Mouse (Mus musculus): Measurements from ENCODE around the gene Cir1. TPM values are rescaled to one million over a fixed set of nuclear protein-coding genes. Genes with fewer than 3 reads are reported as not detected.

Cir1 gene
- total and polyA plus RNA-seq, 2 experiments from 2014 or later = 3.3 to 25.2 TPM

GRCm38 (mm10) chr2:73278869-73279268 lies 33.6 kb downstream of the Cir1 start:
- H3K36me3 ChIP-seq (ENCODE audit: insufficient read depth, low read length) = no peaks in the 10 kb centered on the region
- ATAC-seq (peak; percentile 31; the same call in 1 of the 2 replicates), DNase-seq (ENCODE audit: low spot score) (no peak)
- H3K27me3 ChIP-seq (ENCODE audit: insufficient read depth, low read length) = peaks cover 50% of the 10 kb centered on the region
- no peak overlapping the region for H3K9ac ChIP-seq (replicated peaks; ENCODE audit: low read length)
- WGBS = 1% methylated on average over 17 of the region's 17 CpGs
- no peak for TF ChIP-seq CTCF (IDR thresholded peaks at IDR 0.05; ENCODE audit: low read depth)
- no peak overlapping the region for H3K27ac ChIP-seq
- peak overlapping the region; percentile 25 for H3K4me2 ChIP-seq (ENCODE audit: low read depth, low read length)
- H3K9me3 ChIP-seq (ENCODE audit: low read length) = no peaks in the 10 kb centered on the region
- H3K4me1 ChIP-seq (ENCODE audit: insufficient read depth, low read length) = no peaks in the 10 kb centered on the region
- H3K4me3 ChIP-seq (ENCODE audit: low read length) = no peak overlapping the region

GRCm38 (mm10) chr2:73278131-73278854 lies 34.2 kb downstream of the Cir1 start:
- ATAC-seq = peak; percentile 77; the same call in 1 of the 2 replicates
- peak; percentile 93 for TF ChIP-seq CTCF (IDR thresholded peaks at IDR 0.05; ENCODE audit: low read depth)
- Histone ChIP-seq H3K9me3 (ENCODE audit: low read length) (no peaks in the 10 kb centered on the region), H3K4me3 (ENCODE audit: low read length) (no peak overlapping the region), H3K27me3 (ENCODE audit: insufficient read depth, low read length) (peaks cover 56% of the 10 kb centered on the region), H3K4me2 (ENCODE audit: low read depth, low read length) (peak overlapping the region; percentile 25; the same call in 1 of the 2 replicates), H3K27ac (no peak overlapping the region), H3K9ac (replicated peaks; ENCODE audit: low read length) (no peak overlapping the region), H3K36me3 (ENCODE audit: insufficient read depth, low read length) (no peaks in the 10 kb centered on the region), H3K4me1 (ENCODE audit: insufficient read depth, low read length) (0 out of 2 replicates have a peak, but pooled peaks cover 4% of the 10 kb centered on the region)
- 2% methylated on average over 20 of the region's 20 CpGs for WGBS
- peak; percentile 95 for DNase-seq (ENCODE audit: low spot score)

GRCm38 (mm10) chr2:73277709-73278075 lies 34.8 kb downstream of the Cir1 start:
- peaks cover 57% of the 10 kb centered on the region for H3K27me3 ChIP-seq (ENCODE audit: insufficient read depth, low read length)
- no peaks in the 10 kb centered on the region for H3K36me3 ChIP-seq (ENCODE audit: insufficient read depth, low read length)
- no peak for TF ChIP-seq CTCF (IDR thresholded peaks at IDR 0.05; ENCODE audit: low read depth)
- 5% methylated on average over 18 of the region's 18 CpGs for WGBS
- H3K9ac ChIP-seq (replicated peaks; ENCODE audit: low read length) = no peak overlapping the region
- H3K27ac ChIP-seq = no peak overlapping the region
- H3K4me3 ChIP-seq (ENCODE audit: low read length) = no peak overlapping the region
- 0 out of 2 replicates have a peak, but pooled peaks cover 4% of the 10 kb centered on the region for H3K4me1 ChIP-seq (ENCODE audit: insufficient read depth, low read length)
- DNase-seq (ENCODE audit: low spot score) (peak; percentile 5), ATAC-seq (no peak)
- H3K9me3 ChIP-seq (ENCODE audit: low read length) = no peaks in the 10 kb centered on the region
- H3K4me2 ChIP-seq (ENCODE audit: low read depth, low read length) = peak overlapping the region; percentile 13; the same call in 1 of the 2 replicates

- Histone ChIP-seq H3K4me2 (ENCODE audit: low read depth, low read length) (peak overlapping the region; percentile 13; the same call in 1 of the 2 replicates), H3K9me3 (ENCODE audit: low read length) (no peaks in the 10 kb centered on the region), H3K27me3 (ENCODE audit: insufficient read depth, low read length) (peaks cover 57% of the 10 kb centered on the region), H3K36me3 (ENCODE audit: insufficient read depth, low read length) (no peaks in the 10 kb centered on the region), H3K9ac (replicated peaks; ENCODE audit: low read length) (no peak overlapping the region), H3K4me3 (ENCODE audit: low read length) (0 out of 2 replicates have a peak overlapping the region, but pooled peaks have one; percentile 7), H3K27ac (no peak overlapping the region), H3K4me1 (ENCODE audit: insufficient read depth, low read length) (0 out of 2 replicates have a peak, but pooled peaks cover 4% of the 10 kb centered on the region)
- WGBS = 3% methylated on average over 38 of the region's 38 CpGs
- no peak for TF ChIP-seq CTCF (IDR thresholded peaks at IDR 0.05; ENCODE audit: low read depth)
- ATAC-seq = no peak
- DNase-seq (ENCODE audit: low spot score) = peak; percentile 16
These were observed 35.3 kb downstream of the Cir1 start for GRCm38 (mm10) chr2:73277021-73277708.

GRCm38 (mm10) chr2:73276141-73276571 lies 36.3 kb downstream of the Cir1 start:
- H3K4me2 ChIP-seq (ENCODE audit: low read depth, low read length) = no peak overlapping the region
- no peak overlapping the region for H3K9ac ChIP-seq (replicated peaks; ENCODE audit: low read length)
- no peaks in the 10 kb centered on the region for H3K36me3 ChIP-seq (ENCODE audit: insufficient read depth, low read length)
- TF ChIP-seq CTCF (IDR thresholded peaks at IDR 0.05; ENCODE audit: low read depth) = no peak
- ATAC-seq (no peak), DNase-seq (ENCODE audit: low spot score) (peak; percentile 12)
- 2% methylated on average over 6 of the region's 6 CpGs for WGBS
- H3K4me3 ChIP-seq (ENCODE audit: low read length) = no peak overlapping the region
- 0 out of 2 replicates have a peak, but pooled peaks cover 4% of the 10 kb centered on the region for H3K4me1 ChIP-seq (ENCODE audit: insufficient read depth, low read length)
- H3K9me3 ChIP-seq (ENCODE audit: low read length) = no peaks in the 10 kb centered on the region
- H3K27me3 ChIP-seq (ENCODE audit: insufficient read depth, low read length) = peaks cover 59% of the 10 kb centered on the region
- H3K27ac ChIP-seq = no peak overlapping the region

GRCm38 (mm10) chr2:73275261-73276040 lies 37.0 kb downstream of the Cir1 start:
- Histone ChIP-seq H3K4me3 (ENCODE audit: low read length) (no peak overlapping the region), H3K27ac (no peak overlapping the region), H3K27me3 (ENCODE audit: insufficient read depth, low read length) (peaks cover 59% of the 10 kb centered on the region), H3K4me2 (ENCODE audit: low read depth, low read length) (no peak overlapping the region), H3K9me3 (ENCODE audit: low read length) (no peaks in the 10 kb centered on the region), H3K9ac (replicated peaks; ENCODE audit: low read length) (no peak overlapping the region), H3K36me3 (ENCODE audit: insufficient read depth, low read length) (no peaks in the 10 kb centered on the region), H3K4me1 (ENCODE audit: insufficient read depth, low read length) (0 out of 2 replicates have a peak, but pooled peaks cover 4% of the 10 kb centered on the region)
- no peak for ATAC-seq
- no peak for TF ChIP-seq CTCF (IDR thresholded peaks at IDR 0.05; ENCODE audit: low read depth)
- WGBS = 11% methylated on average over 8 of the region's 8 CpGs
- peak; percentile 12 for DNase-seq (ENCODE audit: low spot score)

Measured in hindbrain, postnatal 0 days (tissue).